Mouse (Mus musculus) left cerebral cortex, adult 11 months (tissue): ENCODE measurements around the gene Tet3.

Experiments
- DNase-seq: peaks from one replicate; pipeline ENCODE4 v3.0.0; 2022; ENCODE audit warnings: low spot score

Tet3 gene

GRCm38 (mm10) chr6:83459034-83459644 lies at the start of gene Tet3:
Gene Tet3 (minus strand): TSS chr6:83459084.
- DNase-seq, result no peak

- no peak for DNase-seq
These were observed 48.3 kb upstream of the Tet3 start for GRCm38 (mm10) chr6:83507168-83507546.

GRCm38 (mm10) chr6:83506258-83507167 lies 47.6 kb upstream of the Tet3 start, which contains the start of gene Dguok:
Gene Dguok (minus strand): TSS chr6:83506969.
- peak; percentile 95 for DNase-seq

- DNase-seq, result no peak
These were observed 46.7 kb upstream of the Tet3 start for GRCm38 (mm10) chr6:83505554-83505953.

GRCm38 (mm10) chr6:83503361-83503760 lies 44.5 kb upstream of the Tet3 start:
- DNase-seq, result no peak

- DNase-seq, result no peak
These were observed 43.8 kb upstream of the Tet3 start for GRCm38 (mm10) chr6:83502656-83503055.

- DNase-seq, result no peak
These were observed 42.8 kb upstream of the Tet3 start for GRCm38 (mm10) chr6:83501524-83502310.

GRCm38 (mm10) chr6:83500462-83500861 lies 41.6 kb upstream of the Tet3 start:
- DNase-seq, result no peak

GRCm38 (mm10) chr6:83499078-83499477 lies 40.2 kb upstream of the Tet3 start:
- no peak for DNase-seq

GRCm38 (mm10) chr6:83496753-83497710 lies 38.1 kb upstream of the Tet3 start:
- DNase-seq, result no peak

GRCm38 (mm10) chr6:83496009-83496752 lies 37.3 kb upstream of the Tet3 start:
- no peak for DNase-seq

- no peak for DNase-seq
These were observed 31.7 kb upstream of the Tet3 start for GRCm38 (mm10) chr6:83490622-83491021.

GRCm38 (mm10) chr6:83488200-83488599 lies 29.3 kb upstream of the Tet3 start:
- no peak for DNase-seq

- DNase-seq, result no peak
These were observed 28.4 kb upstream of the Tet3 start for GRCm38 (mm10) chr6:83487298-83487697.

GRCm38 (mm10) chr6:83485854-83486253 lies 27.0 kb upstream of the Tet3 start:
- DNase-seq, result no peak

- DNase-seq, result no peak
These were observed 24.9 kb upstream of the Tet3 start for GRCm38 (mm10) chr6:83483776-83484175.

- DNase-seq, result no peak
These were observed 23.7 kb upstream of the Tet3 start for GRCm38 (mm10) chr6:83482418-83483085.

- DNase-seq, result no peak
These were observed 21.3 kb upstream of the Tet3 start for GRCm38 (mm10) chr6:83480019-83480655.

GRCm38 (mm10) chr6:83479193-83479592 lies 20.3 kb upstream of the Tet3 start:
- no peak for DNase-seq

- no peak for DNase-seq
These were observed 19.7 kb upstream of the Tet3 start for GRCm38 (mm10) chr6:83478628-83479027.
